Mouse (Mus musculus): ENCODE data around the gene Rrp8.
"Not testable (repeated sequence)": the region's sequence is repeated elsewhere in the genome, so short reads cannot be mapped to it uniquely, and the experiment has no call there.

The Rrp8 gene

DNA sequence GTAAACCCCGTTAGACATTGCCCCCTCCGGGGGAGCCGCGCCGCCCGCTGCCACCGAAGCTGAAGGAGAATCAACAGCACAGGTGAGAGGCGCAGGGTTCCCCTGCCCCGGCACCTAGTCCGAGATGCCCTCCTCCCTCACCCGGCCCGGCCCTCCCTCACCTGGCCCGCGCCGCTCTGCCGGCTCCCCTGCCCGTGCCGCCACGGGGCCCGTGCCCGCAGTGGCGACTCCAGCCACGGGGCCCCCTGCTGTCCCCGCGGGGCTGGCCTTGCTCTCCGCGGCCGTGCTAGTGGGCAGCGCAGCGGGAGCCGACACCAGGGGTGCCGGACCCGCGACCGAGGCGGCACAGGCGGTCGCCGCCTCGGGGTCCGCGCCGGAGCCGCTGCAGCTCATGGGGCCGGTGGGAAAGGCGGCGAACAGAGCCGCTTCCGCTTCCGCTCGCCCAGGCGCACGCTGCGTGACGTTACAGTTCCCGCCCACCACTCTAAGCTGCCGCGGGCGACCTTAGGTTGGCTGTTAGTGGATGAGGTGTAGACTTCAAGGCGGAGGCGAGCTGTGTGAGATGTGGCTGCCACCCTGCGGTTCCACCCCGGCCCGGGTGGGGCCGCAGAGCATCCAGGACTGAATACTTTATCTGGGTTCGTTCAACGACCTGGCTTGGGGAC, 6.9 kb upstream of the Rrp8 start, which contains the start of gene Taf10:
TSS of gene Taf10 (minus strand) at position 436 of the 665 bp plus-strand sequence.
- DNase-seq (ENCODE audit: low spot score): peak; percentile 91

DNA sequence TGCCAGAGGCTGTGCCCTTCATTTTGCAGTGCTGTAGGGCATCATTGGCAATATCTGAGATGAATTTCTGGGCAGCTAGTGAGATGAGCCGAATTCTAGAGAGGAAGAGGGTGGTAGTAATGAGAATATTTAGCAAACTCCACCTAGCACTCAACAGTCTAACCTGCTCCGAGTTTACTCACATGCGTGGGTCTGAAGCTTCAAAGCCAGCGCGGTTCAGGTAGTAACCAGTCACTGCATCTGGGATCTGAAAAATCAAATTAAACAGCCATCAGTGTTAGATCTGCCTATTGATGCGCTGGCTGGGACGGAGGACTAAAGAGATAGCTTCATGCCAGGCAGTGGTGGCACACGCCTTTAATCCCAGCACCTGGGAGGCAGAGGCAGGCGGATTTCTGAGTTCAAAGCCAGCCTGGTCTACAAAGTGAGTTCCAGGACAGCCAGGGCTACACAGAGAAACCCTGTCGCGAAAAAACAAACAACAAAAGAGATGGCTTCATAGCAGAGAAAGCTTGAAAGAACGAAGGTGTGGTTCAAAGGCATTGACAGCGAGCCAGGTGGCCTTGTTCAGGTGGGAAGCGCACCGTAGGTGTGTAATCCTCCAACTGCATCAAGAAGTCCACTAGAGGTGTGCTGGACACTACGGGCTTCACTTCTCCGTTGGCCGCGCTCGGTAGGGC, 6.2 kb upstream of the Rrp8 start:
- DNase-seq (ENCODE audit: low spot score): not testable (repeated sequence)

DNA sequence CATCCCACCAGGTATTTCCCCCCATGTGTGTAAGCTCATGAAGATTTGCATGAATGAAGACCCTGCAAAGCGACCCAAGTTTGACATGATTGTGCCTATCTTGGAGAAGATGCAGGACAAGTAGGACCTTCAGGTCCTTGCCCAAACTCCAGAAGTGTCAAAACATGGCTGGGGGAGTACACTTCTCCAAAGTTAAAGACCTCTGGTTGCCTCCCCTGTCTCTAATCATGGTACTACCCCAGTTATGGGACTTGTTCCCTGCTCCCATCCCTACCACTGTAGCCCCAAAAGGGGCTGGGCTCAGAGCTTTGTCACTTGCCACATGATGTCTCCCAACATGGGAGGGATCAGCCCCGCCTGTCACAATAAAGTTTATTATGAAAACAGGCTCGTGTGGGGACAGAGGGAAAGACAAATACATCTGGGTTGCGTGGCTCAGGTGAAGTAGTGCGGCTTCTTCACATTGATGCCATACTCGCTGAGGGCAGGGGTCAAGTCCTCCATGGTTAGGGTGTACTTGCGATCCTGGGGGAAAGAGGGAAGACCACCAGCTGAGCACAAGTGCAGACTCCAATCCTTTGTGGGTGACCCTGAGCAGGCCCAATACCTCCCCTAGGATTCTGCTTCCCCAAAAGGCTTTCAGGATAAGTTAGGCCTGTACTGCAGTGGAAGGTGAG, 5.5 kb upstream of the Rrp8 start:
- DNase-seq (ENCODE audit: low spot score): not testable (repeated sequence)

DNA sequence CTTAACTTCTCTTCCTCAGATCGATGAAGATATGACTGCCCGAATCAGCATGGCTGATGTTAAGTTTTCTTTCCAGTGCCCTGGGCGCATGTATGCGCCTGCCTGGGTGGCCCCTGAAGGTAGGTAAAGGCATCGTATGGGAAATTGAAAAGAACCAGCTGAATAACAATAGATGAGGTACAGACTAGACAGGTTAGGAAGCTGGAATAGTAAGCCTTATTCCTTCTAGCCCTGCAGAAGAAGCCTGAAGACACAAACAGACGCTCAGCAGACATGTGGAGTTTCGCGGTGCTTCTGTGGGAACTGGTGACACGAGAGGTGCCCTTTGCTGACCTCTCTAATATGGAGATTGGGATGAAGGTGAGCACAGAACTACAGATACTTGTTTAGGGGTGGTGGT, 4.8 kb upstream of the Rrp8 start:
- no peak for DNase-seq (ENCODE audit: low spot score)

DNA sequence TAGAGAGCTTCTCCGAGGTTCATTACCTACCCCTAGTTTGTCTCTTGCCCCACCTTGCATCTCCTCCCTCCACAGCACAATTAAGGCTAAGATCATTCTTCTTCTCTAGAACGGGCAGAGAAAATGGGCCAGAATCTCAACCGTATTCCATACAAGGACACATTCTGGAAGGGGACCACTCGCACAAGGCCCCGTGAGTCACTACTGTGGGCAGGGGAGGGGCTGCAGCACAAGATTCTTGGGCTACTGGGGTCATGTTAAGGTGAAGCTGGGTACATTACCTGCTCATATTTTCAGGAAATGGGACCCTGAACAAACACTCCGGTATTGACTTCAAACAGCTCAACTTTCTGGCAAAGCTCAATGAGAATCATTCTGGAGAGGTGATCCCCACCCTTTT, 3.7 kb upstream of the Rrp8 start:
- DNase-seq (ENCODE audit: low spot score): no peak

DNA sequence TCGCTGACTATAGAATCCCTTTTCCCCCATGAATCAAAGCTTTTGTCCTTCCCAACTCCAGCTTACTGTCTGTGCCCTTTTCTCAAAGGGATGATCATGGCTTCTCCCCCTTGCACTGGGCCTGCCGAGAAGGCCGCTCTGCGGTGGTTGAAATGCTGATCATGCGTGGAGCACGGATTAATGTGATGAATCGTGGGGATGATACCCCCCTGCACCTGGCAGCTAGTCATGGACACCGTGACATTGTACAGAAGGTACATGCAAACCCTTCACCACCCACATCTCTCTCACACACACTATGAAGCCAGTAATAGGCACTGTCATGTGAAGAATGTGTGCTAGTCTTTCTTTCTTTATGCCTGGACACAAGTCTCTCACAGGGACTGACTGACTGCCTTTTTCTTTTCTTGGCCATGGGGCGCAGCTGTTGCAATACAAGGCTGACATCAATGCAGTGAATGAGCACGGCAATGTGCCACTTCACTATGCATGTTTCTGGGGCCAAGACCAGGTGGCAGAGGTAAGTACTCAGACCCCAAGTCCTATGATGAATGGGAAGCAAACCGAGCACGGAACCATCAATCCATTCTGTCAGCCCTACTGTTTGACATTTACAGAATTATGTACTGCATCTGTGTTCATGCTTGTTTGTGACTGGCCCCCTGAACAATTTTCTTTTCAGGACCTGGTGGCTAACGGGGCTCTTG, 3.1 kb upstream of the Rrp8 start:
- no peak for DNase-seq (ENCODE audit: low spot score)

DNA sequence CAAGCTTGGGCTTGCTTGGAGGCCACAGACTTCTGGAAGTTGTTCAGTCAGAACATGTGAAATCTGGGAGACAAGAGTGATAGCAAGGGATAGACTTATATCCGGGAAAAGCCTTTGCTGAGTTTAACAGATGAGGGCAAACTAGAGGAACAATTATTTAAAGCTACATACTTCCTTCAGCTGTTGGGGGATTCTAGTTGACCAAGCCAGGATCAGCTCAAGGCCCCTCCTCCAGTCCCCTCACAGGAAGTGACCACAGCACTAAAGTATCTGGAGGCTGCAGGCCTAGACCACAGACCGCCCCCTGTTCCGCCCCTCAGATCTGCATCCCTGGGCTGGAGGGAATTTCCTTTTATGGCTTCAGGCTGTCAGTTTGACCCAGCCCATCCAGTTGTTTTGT, 1.8 kb upstream of the Rrp8 start:
- DNase-seq (ENCODE audit: low spot score): peak; percentile 54

DNA sequence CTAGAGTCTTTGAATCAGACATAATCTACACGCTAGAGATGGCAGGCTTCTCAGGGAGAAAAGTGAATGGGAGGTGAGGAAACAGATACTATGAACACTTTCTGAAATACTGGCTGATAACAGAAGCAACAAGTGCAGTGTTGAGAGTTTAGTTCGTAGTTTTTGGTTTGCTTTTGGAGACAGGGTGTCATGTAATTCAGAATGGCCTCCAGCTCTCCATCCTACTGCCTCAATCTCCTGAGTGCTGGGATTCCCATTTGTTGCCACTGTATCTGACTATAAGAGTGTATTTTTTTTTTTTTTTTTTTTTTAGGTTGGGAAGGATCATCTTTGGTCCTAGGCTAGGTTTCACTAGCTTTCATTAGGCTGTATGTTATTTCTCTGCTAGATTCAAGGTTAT, 1.1 kb upstream of the Rrp8 start:
- DNase-seq (ENCODE audit: low spot score): no peak

DNA sequence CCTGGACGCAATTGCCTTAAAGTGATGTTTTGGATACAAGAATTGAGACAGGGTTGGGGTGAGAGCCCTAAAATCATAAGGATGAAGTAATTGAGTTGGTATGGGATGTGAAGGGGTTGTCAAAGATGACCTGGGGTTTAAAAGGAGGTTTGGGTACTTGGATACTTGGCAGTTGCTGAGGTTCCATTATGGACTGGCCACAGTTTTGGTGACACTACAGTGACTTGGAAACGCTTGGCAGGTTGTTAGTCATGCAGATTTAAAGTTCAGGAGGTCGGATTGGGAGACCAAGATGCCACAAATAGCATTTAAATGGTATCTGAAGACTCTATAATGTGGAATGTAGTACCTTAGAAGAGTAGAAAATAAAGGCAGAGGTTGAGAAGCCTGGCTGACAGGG, 463 bp upstream of the Rrp8 start:
- no peak for DNase-seq (ENCODE audit: low spot score)

DNA sequence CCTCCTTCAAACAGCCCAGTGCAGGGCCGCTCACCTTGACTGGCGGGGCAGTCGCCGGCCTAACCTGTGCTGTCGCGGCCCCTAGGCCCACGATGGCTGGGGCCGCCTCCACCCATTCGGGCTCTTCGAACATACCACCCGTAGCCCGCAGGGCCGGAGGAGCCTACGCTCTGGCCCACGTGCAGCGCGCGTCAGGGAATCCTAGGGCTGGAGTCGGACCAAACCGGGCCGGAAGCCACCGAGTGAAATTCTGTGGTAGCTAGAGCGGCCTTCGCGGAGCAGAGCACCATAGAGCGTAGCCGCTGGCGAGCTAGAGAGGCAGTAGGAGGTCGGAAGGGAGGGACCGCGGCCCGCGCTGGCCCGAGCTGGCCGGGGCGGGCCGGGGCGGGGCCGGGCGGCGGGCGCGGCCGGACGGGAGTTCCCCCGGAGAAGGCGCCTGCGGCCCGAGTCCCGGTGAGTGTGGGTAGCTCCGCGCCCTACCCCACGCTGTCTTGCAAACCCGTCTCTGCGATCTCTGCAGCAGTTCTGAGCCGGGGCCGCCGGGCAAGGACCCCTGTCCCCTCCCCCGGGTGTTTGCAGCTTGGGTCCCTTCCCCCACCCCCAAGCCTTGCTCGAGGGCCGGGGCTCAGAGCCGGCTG, 802 bp downstream of the Rrp8 start, which contains the start of gene Ilk:
TSS of gene Ilk (plus strand) at position 329 of the 638 bp plus-strand sequence.
- peak; percentile 91 for DNase-seq (ENCODE audit: low spot score)

DNA sequence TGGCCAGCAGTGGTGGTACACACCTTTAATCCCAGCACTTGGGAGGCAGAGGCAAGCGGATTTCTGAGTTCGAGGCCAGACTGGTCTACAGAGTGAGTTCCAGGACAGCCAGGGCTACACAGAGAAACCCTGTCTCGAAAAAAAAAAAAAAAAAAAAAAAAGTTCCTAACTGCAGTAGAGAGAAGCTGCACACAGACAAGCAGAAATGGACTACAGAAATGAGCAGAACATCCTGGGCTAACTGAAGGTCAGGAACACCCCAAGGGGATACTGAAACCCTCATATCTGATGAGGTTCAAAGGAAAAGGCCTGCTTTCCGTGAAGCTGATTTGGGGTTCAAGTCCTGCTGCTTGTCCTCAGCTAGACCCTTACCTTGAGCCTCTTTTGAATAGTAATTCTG, 1.7 kb downstream of the Rrp8 start:
- not testable (repeated sequence) for DNase-seq (ENCODE audit: low spot score)

DNA sequence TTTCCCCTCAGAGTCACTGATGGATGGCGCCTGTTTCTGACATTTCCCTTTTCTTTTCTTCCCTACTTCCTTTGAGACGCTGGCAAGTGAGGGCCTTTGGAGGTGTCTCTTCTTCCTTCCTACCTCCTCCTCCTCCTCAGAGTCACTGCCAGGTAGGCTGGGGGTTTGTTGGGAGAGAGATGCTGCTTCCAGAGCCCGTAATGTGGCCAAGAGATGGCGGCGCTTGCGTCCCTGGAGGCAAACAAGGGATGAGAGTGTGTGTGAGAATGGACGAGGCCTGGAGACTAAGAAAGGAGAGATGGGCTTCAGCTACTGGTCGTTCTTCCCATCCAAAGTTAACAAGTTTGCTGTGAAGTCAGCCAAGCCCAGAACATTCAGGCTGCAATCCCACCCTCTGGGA, 2.4 kb downstream of the Rrp8 start:
- no peak for DNase-seq (ENCODE audit: low spot score)

GRCm38 (mm10) chr7:105733836-105734235, 3.3 kb downstream of the Rrp8 start:
- DNase-seq (ENCODE audit: low spot score): no peak

GRCm38 (mm10) chr7:105728701-105729428, 8.3 kb downstream of the Rrp8 start:
- DNase-seq (ENCODE audit: low spot score): no peak

DNA sequence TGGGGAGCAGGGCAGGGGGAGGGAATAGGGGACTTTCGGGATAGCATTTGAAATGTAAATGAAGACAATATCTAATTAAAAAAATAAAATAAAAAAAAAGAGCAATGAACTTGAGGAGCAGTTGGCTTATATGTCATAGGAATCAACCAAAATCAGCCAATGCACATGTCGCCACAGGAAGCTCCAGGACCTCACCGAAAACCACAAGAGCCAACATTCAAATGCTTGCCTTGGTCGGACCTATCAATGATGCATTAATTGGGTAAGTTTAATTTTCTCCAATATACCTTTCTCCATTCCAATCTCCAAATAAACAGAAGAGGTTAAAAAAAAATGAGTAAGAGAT, 10.2 kb downstream of the Rrp8 start:
- no peak for DNase-seq (ENCODE audit: low spot score)

GRCm38 (mm10) chr7:105726144-105726979, 10.8 kb downstream of the Rrp8 start:
- DNase-seq (ENCODE audit: low spot score): peak; percentile 85

- DNase-seq (ENCODE audit: low spot score): no peak
These were observed 15.3 kb downstream of the Rrp8 start for GRCm38 (mm10) chr7:105721916-105722315.

GRCm38 (mm10) chr7:105715366-105715765, 21.8 kb downstream of the Rrp8 start:
- DNase-seq (ENCODE audit: low spot score): no peak

- DNase-seq (ENCODE audit: low spot score): no peak
These were observed 28.5 kb downstream of the Rrp8 start for GRCm38 (mm10) chr7:105708733-105709132.

DNA sequence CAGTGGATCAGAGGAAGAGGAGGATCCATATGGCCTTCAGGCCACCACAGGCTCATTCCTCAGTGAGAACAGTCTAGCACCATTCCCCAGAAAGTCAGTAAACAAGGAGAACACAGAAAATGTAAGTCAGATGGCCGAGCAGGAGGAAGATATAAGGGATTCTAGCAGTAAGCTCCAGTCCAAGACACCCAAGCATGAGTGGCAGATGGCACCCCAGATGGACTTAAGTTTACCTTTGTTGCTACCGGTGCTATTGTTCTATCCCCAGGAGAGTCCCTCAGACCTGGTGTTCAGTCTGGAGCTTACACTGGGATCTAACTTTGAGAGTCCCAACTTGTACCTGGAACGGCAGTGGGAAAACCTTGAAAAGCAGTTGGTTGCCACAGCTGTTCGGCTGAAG, 33.4 kb downstream of the Rrp8 start:
- no peak for DNase-seq (ENCODE audit: low spot score)

GRCm38 (mm10) chr7:105703184-105703583, 34.0 kb downstream of the Rrp8 start:
- DNase-seq (ENCODE audit: low spot score): no peak
